Mouse (Mus musculus): ENCODE data around the gene Pla2g12a. TPM values are rescaled to one million over a fixed set of nuclear protein-coding genes. Genes with fewer than 3 reads are reported as not detected.

The Pla2g12a gene
- polyA plus RNA-seq, 1 experiment from 2014 or later: 74.6 TPM

- H3K36me3 ChIP-seq: no peaks in the 10 kb centered on the region
- H3K27ac ChIP-seq: peak within 1 kb of the TSS; percentile 83
- H3K4me2 ChIP-seq: peak within 1 kb of the TSS; percentile 73
- ATAC-seq (ENCODE audit: insufficient read depth, low FRiP score, low read depth): peak; percentile 93
- H3K27me3 ChIP-seq (replicated peaks): no peaks in the 10 kb centered on the region
- 0% methylated on average over 34 of the region's 34 CpGs for WGBS
- H3K9ac ChIP-seq: peak within 1 kb of the TSS; percentile 32
- H3K4me3 ChIP-seq (replicated peaks): peak within 1 kb of the TSS; percentile 70
- H3K9me3 ChIP-seq: no peaks in the 10 kb centered on the region
- H3K4me1 ChIP-seq: peaks cover 35% of the 10 kb centered on the region; the same call in 1 of the 2 replicates
Observed at GRCm38 (mm10) chr3:129901271-129901809, 22.9 kb downstream of the Pla2g12a start, which contains the start of gene Casp6. Casp6 (plus strand) TSS chr3:129901425.

GRCm38 (mm10) chr3:129903369-129903768 is 25.0 kb downstream of the Pla2g12a start:
- Histone ChIP-seq H3K9me3 (no peaks in the 10 kb centered on the region), H3K9ac (no peak overlapping the region), H3K36me3 (0 out of 2 replicates have a peak, but pooled peaks cover 3% of the 10 kb centered on the region), H3K27me3 (replicated peaks) (no peaks in the 10 kb centered on the region), H3K4me3 (replicated peaks) (no peak overlapping the region), H3K4me2 (no peak overlapping the region), H3K4me1 (peaks cover 28% of the 10 kb centered on the region; the same call in 1 of the 2 replicates), H3K27ac (no peak overlapping the region)
- 74% methylated on average over 3 of the region's 3 CpGs for WGBS
- no peak for ATAC-seq (ENCODE audit: insufficient read depth, low FRiP score, low read depth)

GRCm38 (mm10) chr3:129903866-129904265 is 25.5 kb downstream of the Pla2g12a start:
- 76% methylated on average over 8 of the region's 8 CpGs for WGBS
- H3K9ac ChIP-seq: no peak overlapping the region

GRCm38 (mm10) chr3:129904381-129905132 is 26.2 kb downstream of the Pla2g12a start:
- peaks cover 28% of the 10 kb centered on the region; the same call in 1 of the 2 replicates for H3K4me1 ChIP-seq
- no peak overlapping the region for H3K9ac ChIP-seq
- 64% methylated on average over 7 of the region's 7 CpGs for WGBS
- ATAC-seq (ENCODE audit: insufficient read depth, low FRiP score, low read depth): no peak
- H3K36me3 ChIP-seq: peaks cover 7% of the 10 kb centered on the region
- H3K9me3 ChIP-seq: no peaks in the 10 kb centered on the region
- H3K4me3 ChIP-seq (replicated peaks): no peak overlapping the region
- H3K27me3 ChIP-seq (replicated peaks): no peaks in the 10 kb centered on the region
- H3K27ac ChIP-seq: no peak overlapping the region
- no peak overlapping the region for H3K4me2 ChIP-seq

More at GRCm38 (mm10) chr3:129903866-129904265, 25.5 kb downstream of the Pla2g12a start:
- H3K4me2 ChIP-seq: no peak overlapping the region
- no peak overlapping the region for H3K4me3 ChIP-seq (replicated peaks)
- H3K27ac ChIP-seq: no peak overlapping the region
- H3K9me3 ChIP-seq: no peaks in the 10 kb centered on the region
- H3K27me3 ChIP-seq (replicated peaks): no peaks in the 10 kb centered on the region
- no peak for ATAC-seq (ENCODE audit: insufficient read depth, low FRiP score, low read depth)
- H3K4me1 ChIP-seq: peaks cover 28% of the 10 kb centered on the region; the same call in 1 of the 2 replicates
- 0 out of 2 replicates have a peak, but pooled peaks cover 3% of the 10 kb centered on the region for H3K36me3 ChIP-seq

- Histone ChIP-seq H3K4me3 (replicated peaks) (no peak overlapping the region), H3K4me1 (no peaks in the 10 kb centered on the region), H3K9ac (no peak overlapping the region), H3K4me2 (no peak overlapping the region), H3K27me3 (replicated peaks) (no peaks in the 10 kb centered on the region), H3K36me3 (peaks cover 35% of the 10 kb centered on the region), H3K9me3 (no peaks in the 10 kb centered on the region), H3K27ac (no peak overlapping the region)
- no peak for ATAC-seq (ENCODE audit: insufficient read depth, low FRiP score, low read depth)
- WGBS: 91% methylated on average over 14 of the region's 14 CpGs
Observed at GRCm38 (mm10) chr3:129912025-129912424, 33.6 kb downstream of the Pla2g12a start.

- H3K4me3 ChIP-seq (replicated peaks): no peak overlapping the region
- H3K4me1 ChIP-seq: no peaks in the 10 kb centered on the region
- 95% methylated on average over 13 of the region's 13 CpGs for WGBS
- no peak overlapping the region for H3K4me2 ChIP-seq
- peaks cover 32% of the 10 kb centered on the region for H3K36me3 ChIP-seq
- no peaks in the 10 kb centered on the region for H3K9me3 ChIP-seq
- no peak overlapping the region for H3K9ac ChIP-seq
- H3K27ac ChIP-seq: no peak overlapping the region
- no peaks in the 10 kb centered on the region for H3K27me3 ChIP-seq (replicated peaks)
- ATAC-seq (ENCODE audit: insufficient read depth, low FRiP score, low read depth): no peak
Observed at GRCm38 (mm10) chr3:129913241-129913640, 34.8 kb downstream of the Pla2g12a start.

GRCm38 (mm10) chr3:129917424-129917823 is 39.0 kb downstream of the Pla2g12a start:
- Histone ChIP-seq H3K36me3 (0 out of 2 replicates have a peak, but pooled peaks cover 8% of the 10 kb centered on the region), H3K9me3 (no peaks in the 10 kb centered on the region), H3K4me3 (replicated peaks) (no peak overlapping the region), H3K4me2 (no peak overlapping the region), H3K27me3 (replicated peaks) (no peaks in the 10 kb centered on the region), H3K9ac (no peak overlapping the region), H3K27ac (no peak overlapping the region), H3K4me1 (no peaks in the 10 kb centered on the region)
- WGBS: 81% methylated on average over 3 of the region's 3 CpGs
- ATAC-seq (ENCODE audit: insufficient read depth, low FRiP score, low read depth): no peak

- Histone ChIP-seq H3K36me3 (0 out of 2 replicates have a peak, but pooled peaks cover 8% of the 10 kb centered on the region), H3K9me3 (no peaks in the 10 kb centered on the region), H3K27me3 (replicated peaks) (no peaks in the 10 kb centered on the region), H3K4me1 (no peaks in the 10 kb centered on the region), H3K4me3 (replicated peaks) (no peak overlapping the region), H3K27ac (no peak overlapping the region), H3K9ac (no peak overlapping the region), H3K4me2 (no peak overlapping the region)
- ATAC-seq (ENCODE audit: insufficient read depth, low FRiP score, low read depth): peak; percentile 56
- 16% methylated on average over 13 of the region's 13 CpGs for WGBS
Observed at GRCm38 (mm10) chr3:129918434-129918833, 40.0 kb downstream of the Pla2g12a start.

GRCm38 (mm10) chr3:129923581-129923980 is 45.2 kb downstream of the Pla2g12a start:
- Histone ChIP-seq H3K36me3 (no peaks in the 10 kb centered on the region), H3K27me3 (replicated peaks) (no peaks in the 10 kb centered on the region), H3K4me1 (no peaks in the 10 kb centered on the region), H3K4me2 (no peak overlapping the region), H3K9me3 (no peaks in the 10 kb centered on the region), H3K9ac (no peak overlapping the region), H3K27ac (no peak overlapping the region), H3K4me3 (replicated peaks) (no peak overlapping the region)
- ATAC-seq (ENCODE audit: insufficient read depth, low FRiP score, low read depth): no peak
- WGBS: 88% methylated on average over 7 of the region's 7 CpGs

GRCm38 (mm10) chr3:129925861-129926260 is 47.5 kb downstream of the Pla2g12a start:
- Histone ChIP-seq H3K36me3 (no peaks in the 10 kb centered on the region), H3K9me3 (no peaks in the 10 kb centered on the region), H3K27ac (no peak overlapping the region), H3K9ac (no peak overlapping the region), H3K4me3 (replicated peaks) (no peak overlapping the region), H3K4me1 (no peaks in the 10 kb centered on the region), H3K4me2 (no peak overlapping the region), H3K27me3 (replicated peaks) (no peaks in the 10 kb centered on the region)
- no peak for ATAC-seq (ENCODE audit: insufficient read depth, low FRiP score, low read depth)
- WGBS: 84% methylated on average over 3 of the region's 3 CpGs

- Histone ChIP-seq H3K4me2 (no peak overlapping the region), H3K36me3 (no peaks in the 10 kb centered on the region), H3K9ac (no peak overlapping the region), H3K27ac (no peak overlapping the region), H3K27me3 (replicated peaks) (no peaks in the 10 kb centered on the region), H3K9me3 (no peaks in the 10 kb centered on the region), H3K4me1 (no peaks in the 10 kb centered on the region), H3K4me3 (replicated peaks) (no peak overlapping the region)
- WGBS: 45% methylated on average over 6 of the region's 6 CpGs
- no peak for ATAC-seq (ENCODE audit: insufficient read depth, low FRiP score, low read depth)
Observed at GRCm38 (mm10) chr3:129930213-129930778, 51.9 kb downstream of the Pla2g12a start.

GRCm38 (mm10) chr3:129932443-129932842 is 54.0 kb downstream of the Pla2g12a start:
- Histone ChIP-seq H3K27ac (no peak overlapping the region), H3K4me1 (no peaks in the 10 kb centered on the region), H3K4me2 (no peak overlapping the region), H3K4me3 (replicated peaks) (no peak overlapping the region), H3K27me3 (replicated peaks) (no peaks in the 10 kb centered on the region), H3K9ac (no peak overlapping the region), H3K9me3 (no peaks in the 10 kb centered on the region), H3K36me3 (no peaks in the 10 kb centered on the region)
- WGBS: 49% methylated on average over 4 of the region's 4 CpGs
- ATAC-seq (ENCODE audit: insufficient read depth, low FRiP score, low read depth): no peak

All from stomach, embryonic 15.5 days (tissue).